Mouse (Mus musculus): ENCODE results near the gene Rexo5.

DNA sequence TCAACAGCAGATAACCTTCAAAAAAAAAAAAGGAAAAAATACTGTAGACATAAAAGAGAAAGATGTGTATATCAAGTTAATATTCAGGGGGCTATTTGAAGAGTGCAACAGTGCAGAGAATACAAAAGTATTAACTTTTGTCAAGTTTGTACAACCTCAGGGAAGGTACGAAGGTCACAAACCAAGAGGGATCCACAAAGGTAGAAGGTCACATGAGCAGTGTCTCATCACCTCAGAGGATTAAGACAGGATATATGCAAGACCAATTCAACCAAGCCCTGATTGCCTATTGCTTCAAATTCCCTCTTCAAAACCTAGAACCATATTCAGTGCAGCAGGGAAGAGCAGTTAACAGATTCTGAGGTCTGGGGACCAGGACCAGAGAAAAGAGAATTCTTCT, 59.4 kb downstream of the Rexo5 start:
- no peak for TF ChIP-seq GATA1 (IDR thresholded peaks at IDR 0.05; ENCODE audit: borderline replicate concordance, low read length)
- TF ChIP-seq FLI1 (IDR thresholded peaks at IDR 0.05; ENCODE audit: low read length): no peak

Data from megakaryocyte, embryonic 14.5 days (primary cell).